Mouse (Mus musculus): Measurements from ENCODE around the gene Myo18a.

- TF ChIP-seq CTCF (IDR thresholded peaks at IDR 0.05; ENCODE audit: extremely low read depth, insufficient read depth, low read length) (no peak), POLR2A (IDR thresholded peaks at IDR 0.05; ENCODE audit: extremely low read depth, insufficient read depth, low read length) (no peak)
These were observed 143.1 kb downstream of the Myo18a start for GRCm38 (mm10) chr11:77906097-77906687.

Measured in cortical plate, adult 2 months (tissue).